Mouse (Mus musculus) MEL (cell line): ENCODE measurements at regions not wholly inside any gene's neighbourhood (a gene's known extent, or its start where the extent isn't known, plus 50 kb on each side); places are given as distances from the start of the nearest gene placed in this dataset.

ENCODE experiments used
- DNase-seq: peaks from one replicate; pipeline ENCODE4 v3.0.0; 2011; ENCODE audit warnings: low read depth, low spot score
- H3K27ac ChIP-seq: 2 replicates; pipeline ENCODE4 v1.5.1; 2012; ENCODE audit warnings: low read depth, mild to moderate bottlenecking, control low read depth, low read length, moderate library complexity; ENCODE audit not compliant: control insufficient read depth
- H3K27me3 ChIP-seq, 2 experiments: fragments of 150-350 bp in 1 of 2; sonication (generic) in 1 of 2; 2 replicates each; pipeline ENCODE4 v1.6.1; 2012; ENCODE audit warnings: low read length in 2 of 2, mild to moderate bottlenecking in 2 of 2, improper control_type of control experiment in 1 of 2, moderate library complexity in 1 of 2; ENCODE audit not compliant: insufficient read depth in 2 of 2, control insufficient read depth in 1 of 2
- H3K36me3 ChIP-seq, 2 experiments: 2 replicates each; pipeline ENCODE4 v1.6.1; 2012 to 2014; ENCODE audit warnings: low read length in 2 of 2, improper control_type of control experiment in 1 of 2, inconsistent platforms in 1 of 2, mild to moderate bottlenecking in 1 of 2; ENCODE audit not compliant: insufficient read depth in 2 of 2, control insufficient read depth in 1 of 2
- H3K4me1 ChIP-seq, 2 experiments: fragments of 150-350 bp in 1 of 2; sonication (generic) in 1 of 2; 2 replicates each; pipeline ENCODE4 v1.6.1; 2012; ENCODE audit warnings: low read length in 2 of 2, improper control_type of control experiment in 1 of 2, mild to moderate bottlenecking in 1 of 2; ENCODE audit not compliant: insufficient read depth in 2 of 2, control insufficient read depth in 1 of 2
- H3K4me3 ChIP-seq, 2 experiments: fragments of 150-350 bp in 1 of 2; sonication (generic) in 1 of 2; 2 replicates each; pipeline ENCODE4 v1.5.1; 2012; ENCODE audit warnings: low read depth in 2 of 2, low read length in 2 of 2, mild to moderate bottlenecking in 2 of 2, moderate library complexity in 2 of 2, control low read depth in 1 of 2, improper control_type of control experiment in 1 of 2; ENCODE audit not compliant: control insufficient read depth in 1 of 2, insufficient read depth in 1 of 2
- H3K79me2 ChIP-seq: 2 replicates; pipeline ENCODE4 v1.6.1; 2012; ENCODE audit warnings: mild to moderate bottlenecking, low read length, moderate library complexity; ENCODE audit not compliant: control insufficient read depth, poor library complexity, insufficient read depth
- H3K9ac ChIP-seq: 2 replicates; pipeline ENCODE4 v1.6.1; 2012; ENCODE audit warnings: low read depth, mild to moderate bottlenecking, control low read depth, low read length, moderate library complexity; ENCODE audit not compliant: control insufficient read depth, poor library complexity, severe bottlenecking
- H3K9me3 ChIP-seq: fragments of 150-350 bp; sonication (generic); replicated peaks from 2 replicates; pipeline ENCODE4 v1.6.1; 2012; ENCODE audit warnings: mild to moderate bottlenecking, low read length, improper control_type of control experiment, moderate library complexity; ENCODE audit not compliant: insufficient read depth
- BHLHE40 ChIP-seq: IDR thresholded peaks from 2 replicates; pipeline ENCODE4 v1.6.1; 2012; ENCODE audit warnings: low read depth, mild to moderate bottlenecking, inconsistent platforms, low read length, improper control_type of control experiment, borderline replicate concordance
- CHD1 ChIP-seq: IDR thresholded peaks from 2 replicates; pipeline ENCODE4 v1.6.1; 2012; ENCODE audit warnings: low read depth, mild to moderate bottlenecking, inconsistent platforms, low read length, improper control_type of control experiment
- CTCF ChIP-seq, 3 experiments: IDR thresholded peaks in 2 of 3; conservative IDR thresholded peaks in 1 of 3; 2 replicates each; pipeline ENCODE4 v1.5.1; 2011 to 2012; ENCODE audit warnings: low read length in 3 of 3, low read depth in 2 of 3, mild to moderate bottlenecking in 2 of 3, improper control_type of control experiment in 1 of 3, inconsistent platforms in 1 of 3, mixed read lengths in 1 of 3, moderate library complexity in 1 of 3; ENCODE audit not compliant: control insufficient read depth in 1 of 3, insufficient read depth in 1 of 3, poor library complexity in 1 of 3, severe bottlenecking in 1 of 3
- E2F4 ChIP-seq: IDR thresholded peaks from 2 replicates; pipeline ENCODE4 v1.6.1; 2011; ENCODE audit warnings: low read depth, low read length, improper control_type of control experiment, borderline replicate concordance
- EP300 ChIP-seq, 2 experiments: IDR thresholded peaks; 2 replicates each; pipeline ENCODE4 v1.6.1; 2011; ENCODE audit warnings: improper control_type of control experiment in 2 of 2, low read length in 2 of 2, low read depth in 1 of 2, mild to moderate bottlenecking in 1 of 2
- ETS1 ChIP-seq: IDR thresholded peaks from 2 replicates; pipeline ENCODE4 v1.6.1; 2012; ENCODE audit warnings: low read depth, mild to moderate bottlenecking, inconsistent platforms, low read length, improper control_type of control experiment, moderate library complexity
- GABPA ChIP-seq: IDR thresholded peaks from 2 replicates; pipeline ENCODE4 v1.6.1; 2012; ENCODE audit warnings: low read depth, mild to moderate bottlenecking, inconsistent platforms, low read length, improper control_type of control experiment, moderate library complexity
- GATA1 ChIP-seq: IDR thresholded peaks from 2 replicates; pipeline ENCODE4 v1.6.1; 2011; ENCODE audit warnings: low read depth, low read length, improper control_type of control experiment
- JUND ChIP-seq: IDR thresholded peaks from 2 replicates; pipeline ENCODE4 v1.6.1; 2011; ENCODE audit warnings: low read depth, mild to moderate bottlenecking, improper control_type of control experiment, low read length
- KAT2A ChIP-seq: conservative IDR thresholded peaks from 2 replicates; pipeline ENCODE4 v1.6.1; 2012; ENCODE audit warnings: low read depth, low read length, improper control_type of control experiment, inconsistent platforms
- MAFK ChIP-seq: IDR thresholded peaks from 2 replicates; pipeline ENCODE4 v1.6.1; 2011; ENCODE audit warnings: low read depth, mild to moderate bottlenecking, low read length, improper control_type of control experiment, borderline replicate concordance
- MAX ChIP-seq: IDR thresholded peaks from 2 replicates; pipeline ENCODE4 v1.6.1; 2011; ENCODE audit warnings: low read length, improper control_type of control experiment
- MXI1 ChIP-seq: IDR thresholded peaks from 2 replicates; pipeline ENCODE4 v1.6.1; 2011; ENCODE audit warnings: mild to moderate bottlenecking, low read depth, low read length, improper control_type of control experiment
- MYB ChIP-seq: IDR thresholded peaks from 2 replicates; pipeline ENCODE4 v1.6.1; 2011; ENCODE audit warnings: mild to moderate bottlenecking, low read depth, low read length, improper control_type of control experiment
- MYC ChIP-seq: IDR thresholded peaks from 2 replicates; pipeline ENCODE4 v1.6.1; 2011; ENCODE audit warnings: low read depth, mild to moderate bottlenecking, low read length, improper control_type of control experiment, moderate library complexity
- NELFE ChIP-seq: IDR thresholded peaks from 2 replicates; pipeline ENCODE4 v1.6.1; 2011; ENCODE audit warnings: low read depth, low read length, improper control_type of control experiment
- POLR2A ChIP-seq, 2 experiments: IDR thresholded peaks; 2 replicates each; pipeline ENCODE4 v1.6.1; 2011 to 2012; ENCODE audit warnings: low read length in 2 of 2, mild to moderate bottlenecking in 2 of 2, control low read depth in 1 of 2, improper control_type of control experiment in 1 of 2, low read depth in 1 of 2, moderate library complexity in 1 of 2; ENCODE audit not compliant: control insufficient read depth in 1 of 2, insufficient read depth in 1 of 2, poor library complexity in 1 of 2
- POLR2AphosphoS2 ChIP-seq: IDR thresholded peaks from 2 replicates; pipeline ENCODE4 v1.6.1; 2011; ENCODE audit warnings: low read length, improper control_type of control experiment
- RAD21 ChIP-seq: IDR thresholded peaks from 2 replicates; pipeline ENCODE4 v1.6.1; 2011; ENCODE audit warnings: mild to moderate bottlenecking, low read depth, low read length, improper control_type of control experiment
- TBP ChIP-seq: IDR thresholded peaks from 2 replicates; pipeline ENCODE4 v1.8.0; 2011; ENCODE audit warnings: low read depth, low read length, improper control_type of control experiment
- UBTF ChIP-seq: IDR thresholded peaks from 2 replicates; pipeline ENCODE4 v1.6.1; 2012; ENCODE audit warnings: low read depth, mild to moderate bottlenecking, inconsistent platforms, low read length, improper control_type of control experiment, moderate library complexity, borderline replicate concordance; ENCODE audit not compliant: insufficient read depth
- USF2 ChIP-seq, 2 experiments: IDR thresholded peaks; 2 replicates each; pipeline ENCODE4 v1.6.1; 2011 to 2012; ENCODE audit warnings: improper control_type of control experiment in 2 of 2, low read length in 2 of 2, borderline replicate concordance in 1 of 2, inconsistent platforms in 1 of 2, low read depth in 1 of 2, mild to moderate bottlenecking in 1 of 2; ENCODE audit not compliant: insufficient read depth in 1 of 2
- ZC3H11A ChIP-seq: IDR thresholded peaks from 2 replicates; pipeline ENCODE4 v1.6.1; 2012; ENCODE audit warnings: low read depth, mild to moderate bottlenecking, inconsistent platforms, low read length, improper control_type of control experiment
- ZKSCAN1 ChIP-seq: IDR thresholded peaks from 2 replicates; pipeline ENCODE4 v1.6.1; 2012; ENCODE audit warnings: low read depth, mild to moderate bottlenecking, inconsistent platforms, low read length, improper control_type of control experiment, moderate library complexity
- ZNF384 ChIP-seq: IDR thresholded peaks from 2 replicates; pipeline ENCODE4 v1.6.1; 2012; ENCODE audit warnings: low read depth, mild to moderate bottlenecking, inconsistent platforms, low read length, improper control_type of control experiment

GRCm38 (mm10) chr5:148751980-148752379, 177.1 kb downstream of the Katnal1 start:
- no peak for DNase-seq
- no peaks in the 10 kb centered on the region for H3K4me1 ChIP-seq
- H3K9me3 ChIP-seq, result no peaks in the 10 kb centered on the region
- no peak overlapping the region for H3K27ac ChIP-seq
- H3K27me3 ChIP-seq, result no peaks in the 10 kb centered on the region
- H3K36me3 ChIP-seq, result no peaks in the 10 kb centered on the region
- TF ChIP-seq MAX (no peak), USF2 (IDR thresholded peaks at IDR 0.05; ENCODE audit: borderline replicate concordance in 1 of 2, insufficient read depth in 1 of 2, low read depth in 1 of 2, low read length in 2 of 2) (no peak), POLR2AphosphoS2 (no peak), MAFK (no peak), CHD1 (no peak), ETS1 (no peak), GATA1 (no peak), TBP (no peak), RAD21 (no peak), NELFE (no peak), POLR2A (IDR thresholded peaks at IDR 0.05; ENCODE audit: control insufficient read depth in 1 of 2, insufficient read depth in 1 of 2, low read depth in 1 of 2, low read length in 2 of 2, poor library complexity in 1 of 2) (no peak), MYC (no peak), CTCF (IDR thresholded peaks at IDR 0.05 in 2 of 3, conservative IDR thresholded peaks at IDR 0.05 in 1 of 3; ENCODE audit: control insufficient read depth in 1 of 3, insufficient read depth in 1 of 3, low read depth in 2 of 3, low read length in 3 of 3, poor library complexity in 1 of 3, severe bottlenecking in 1 of 3) (no peak), E2F4 (no peak)
- TF ChIP-seq, all 39 proteins: peak for 0
- H3K9ac ChIP-seq, result no peak overlapping the region
- H3K79me2 ChIP-seq, result no peaks in the 10 kb centered on the region
- H3K4me3 ChIP-seq, result no peak overlapping the region

- H3K4me3 ChIP-seq, result no peak overlapping the region
- no peaks in the 10 kb centered on the region for H3K79me2 ChIP-seq
- H3K9ac ChIP-seq, result no peak overlapping the region
- no peak for DNase-seq
- H3K36me3 ChIP-seq, result no peaks in the 10 kb centered on the region
- no peak overlapping the region for H3K27ac ChIP-seq
- no peaks in the 10 kb centered on the region for H3K27me3 ChIP-seq
- H3K9me3 ChIP-seq, result no peaks in the 10 kb centered on the region
- H3K4me1 ChIP-seq, result no peaks in the 10 kb centered on the region
- TF ChIP-seq CTCF (IDR thresholded peaks at IDR 0.05 in 2 of 3, conservative IDR thresholded peaks at IDR 0.05 in 1 of 3; ENCODE audit: control insufficient read depth in 1 of 3, insufficient read depth in 1 of 3, low read depth in 2 of 3, low read length in 3 of 3, poor library complexity in 1 of 3, severe bottlenecking in 1 of 3), result no peak
- no peak for TF ChIP-seq GATA1
- no peak for TF ChIP-seq BHLHE40
- no peak for TF ChIP-seq ETS1
- no peak for TF ChIP-seq JUND
- TF ChIP-seq ZKSCAN1, result no peak
- TF ChIP-seq MXI1, result no peak
- no peak for TF ChIP-seq RAD21
- no peak for TF ChIP-seq MYB
- no peak for TF ChIP-seq ZNF384
- TF ChIP-seq KAT2A, result no peak
- TF ChIP-seq EP300 (IDR thresholded peaks at IDR 0.05; ENCODE audit: low read depth in 1 of 2, low read length in 2 of 2), result no peak
- TF ChIP-seq UBTF, result no peak
- TF ChIP-seq ZC3H11A, result no peak
- no peak for TF ChIP-seq GABPA
These were observed 179.0 kb downstream of the Katnal1 start for GRCm38 (mm10) chr5:148750002-148750734.
